Mouse (Mus musculus) liver, embryonic 14.5 days (tissue): Measurements from ENCODE around the gene Cct7.

Source experiments
- CTCF ChIP-seq: IDR thresholded peaks from 2 replicates; pipeline ENCODE4 v1.5.1; 2016; ENCODE audit warnings: antibody characterized with exemption, low read depth, control low read depth
- EP300 ChIP-seq: IDR thresholded peaks from 2 replicates; pipeline ENCODE4 v1.6.1; 2016; ENCODE audit warnings: antibody characterized with exemption, low read depth

- no peak for TF ChIP-seq CTCF
- TF ChIP-seq EP300: no peak
Observed at GRCm38 (mm10) chr6:85423836-85424379, 27.4 kb upstream of the Cct7 start, which contains the start of gene Noto.
